Mouse (Mus musculus) CH12F3 (cell line): Measurements from ENCODE around the gene Ddx39b.

ENCODE experiments used
- in situ Hi-C: fragments of 300-500 bp; cut with MboI; formaldehyde crosslinking; loops from 2 replicates; pipeline ENCODE4 v1.14.3; 2020; ENCODE audit warnings: low sequenced_read_pairs

Ddx39b gene

DNA sequence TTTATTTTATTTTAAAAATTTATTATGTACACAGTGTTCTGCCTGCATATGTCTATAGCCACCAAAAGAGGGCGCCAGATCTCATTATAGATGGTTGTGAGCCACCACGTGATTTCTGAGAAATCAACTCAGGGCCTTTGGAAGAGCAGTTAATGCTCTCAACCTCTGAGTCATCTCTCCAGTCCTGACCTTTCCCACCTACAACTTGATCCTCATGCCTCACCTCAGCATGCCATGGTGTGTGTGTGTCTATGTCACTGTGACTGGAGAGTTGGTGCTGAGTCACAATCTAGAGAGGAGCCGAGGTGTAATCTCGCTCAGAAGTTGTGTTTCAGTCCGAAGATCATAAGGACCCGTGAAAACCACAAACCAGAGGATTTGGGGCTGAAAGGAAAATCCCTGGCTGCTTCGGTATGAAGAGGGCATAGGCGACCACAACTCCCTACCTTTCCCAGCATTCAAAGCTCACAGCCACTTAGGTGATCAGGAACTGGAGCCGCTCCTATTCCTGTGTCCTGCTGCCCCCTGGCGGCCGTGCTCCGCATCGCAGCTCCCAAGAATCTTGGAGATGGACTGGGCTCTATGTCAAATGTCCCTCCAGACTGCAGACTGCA is 60.2 kb downstream of the Ddx39b start:
- in situ Hi-C loops = loop anchor here (5.0 kb wide), 1 partner anchor 1334 kb away; no protein-coding TSS in a partner anchor

DNA sequence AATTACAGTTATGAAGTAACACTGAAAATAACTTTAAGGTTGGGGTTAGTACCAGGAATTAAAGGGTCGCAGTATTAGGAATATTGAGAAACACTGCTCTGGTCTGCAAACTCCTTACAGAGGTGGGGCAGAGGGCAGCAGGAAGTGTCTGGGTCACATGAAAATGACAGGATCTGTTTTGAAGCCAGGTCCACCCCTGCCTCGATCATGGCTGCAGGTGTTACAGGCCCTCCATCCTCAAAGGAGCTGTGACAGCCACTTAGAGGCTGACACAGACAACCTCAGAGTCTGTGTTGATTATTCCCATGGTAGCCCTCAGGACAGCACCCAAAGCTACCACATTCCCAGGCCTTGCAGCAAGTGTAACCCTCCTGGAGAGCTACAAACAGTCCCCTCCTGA is 61.7 kb downstream of the Ddx39b start:
- in situ Hi-C loops = loop anchor here (5.0 kb wide), 1 partner anchor 1336 kb away; no protein-coding TSS in a partner anchor
